ENCODE assay signal across 24 mouse cellular contexts in genomic region chr6:85329666-85330185, GRCm38 (mm10).
"Had no signal": no experiment of that assay in that cellular context is flagged by ENCODE, and none has a peak within 500 bp of the region (broad histone marks: within the 10 kb centered on the region; RNA-seq: fewer than 3 reads in every experiment).

No protein-coding gene starts in this region.

- H3K36me3 ChIP-seq: heart, embryonic 10.5 days; heart, embryonic 12.5 days; hindbrain, embryonic 10.5 days; hindbrain, embryonic 12.5 days; intestine, embryonic 15.5 days; limb, embryonic 10.5 days; limb, embryonic 12.5 days; liver, embryonic 13.5 days; liver, embryonic 15.5 days had no signal

- ATAC-seq: forebrain, embryonic 16.5 days; hindbrain, embryonic 16.5 days; inflammation-experienced regulatory T-cells, adult 6 months; intestine, embryonic 15.5 days; intestine, postnatal 0 days; liver, postnatal 0 days had no signal

- DNase-seq: gastrocnemius, adult 2 months; gastrocnemius, postnatal 10 days; gastrocnemius, postnatal 25 days; heart, adult 18-20 months; heart, postnatal 10 days; heart, postnatal 4 days; kidney, postnatal 14 days; liver, embryonic 13.5 days; liver, postnatal 0 days had no signal

- H3K9ac ChIP-seq: heart, embryonic 12.5 days; hindbrain, embryonic 12.5 days; hindbrain, embryonic 14.5 days; intestine, embryonic 15.5 days; limb, embryonic 12.5 days; liver, embryonic 13.5 days; liver, embryonic 15.5 days; liver, postnatal 0 days had no signal

- H3K27ac ChIP-seq: gastrocnemius, adult 2 months; heart, embryonic 10.5 days; hindbrain, embryonic 10.5 days; hindbrain, embryonic 12.5 days; hindbrain, embryonic 14.5 days; intestine, embryonic 15.5 days; left cerebral cortex, adult 2 months; limb, embryonic 10.5 days; limb, embryonic 12.5 days; liver, embryonic 13.5 days; liver, embryonic 15.5 days had no signal

- H3K4me3 ChIP-seq: gastrocnemius, adult 2 months; heart, embryonic 10.5 days; heart, embryonic 12.5 days; hindbrain, embryonic 10.5 days; hindbrain, embryonic 12.5 days; intestine, embryonic 15.5 days; left cerebral cortex, adult 2 months; limb, embryonic 10.5 days; limb, embryonic 12.5 days; liver, embryonic 13.5 days; liver, embryonic 15.5 days had no signal

- H3K9me3 ChIP-seq: heart, embryonic 10.5 days; heart, embryonic 12.5 days; hindbrain, embryonic 10.5 days; hindbrain, embryonic 12.5 days; intestine, embryonic 15.5 days; limb, embryonic 10.5 days; limb, embryonic 12.5 days; liver, embryonic 13.5 days; liver, embryonic 15.5 days had no signal

- H3K27me3 ChIP-seq: intestine, embryonic 15.5 days had no signal

- H3K4me2 ChIP-seq: heart, embryonic 12.5 days; hindbrain, embryonic 12.5 days; hindbrain, embryonic 14.5 days; intestine, embryonic 15.5 days; limb, embryonic 12.5 days; liver, embryonic 11.5 days; liver, embryonic 13.5 days; liver, embryonic 15.5 days had no signal
